22 mouse cellular contexts compared by ENCODE assay signal in genomic region chr4:139667632-139668031, GRCm38 (mm10). TPM values are rescaled to one million over a fixed set of nuclear protein-coding genes. Genes with fewer than 3 reads are reported as not detected.
DNase-seq lines count a peak whose midpoint lies in the region; ATAC-seq lines count a peak whose summit lies in the region.
"Had no signal": no experiment of that assay in that cellular context is flagged by ENCODE, and none has a peak within 500 bp of the region (broad histone marks: within the 10 kb centered on the region; RNA-seq: fewer than 3 reads in every experiment).

No protein-coding gene starts in this region.

- peak; percentile 62; the same call in 1 of the 2 replicates for ATAC-seq in lung, embryonic 16.5 days (ENCODE audit: low read depth)
- peak; percentile 40; the same call in 1 of the 2 replicates for ATAC-seq in forebrain, embryonic 16.5 days
- ATAC-seq in kidney, embryonic 14.5 days (ENCODE audit: low FRiP score, low TSS enrichment): peak; percentile 43; the same call in 1 of the 2 replicates
- ATAC-seq: CD4-positive, CD25-positive, alpha-beta regulatory T cell, adult 4 months had no signal

- 64% methylated on average over 6 of the region's 6 CpGs for WGBS in lung, embryonic 16.5 days
- 14% methylated on average over 6 of the region's 6 CpGs for WGBS in forebrain, embryonic 16.5 days
- 53% methylated on average over 6 of the region's 6 CpGs for WGBS in kidney, embryonic 14.5 days
- 79% methylated on average over 6 of the region's 6 CpGs for WGBS in limb, embryonic 10.5 days

- H3K4me1 ChIP-seq in lung, embryonic 16.5 days (replicated peaks; ENCODE audit: control insufficient read depth, insufficient read depth, low read length): no peaks in the 10 kb centered on the region
- H3K4me1 ChIP-seq in forebrain, embryonic 16.5 days (replicated peaks; ENCODE audit: control insufficient read depth, insufficient read depth, low read length): no peaks in the 10 kb centered on the region
- H3K4me1 ChIP-seq in kidney, embryonic 14.5 days (ENCODE audit: control insufficient read depth, insufficient read depth, low read length): no peaks in the 10 kb centered on the region
- peaks cover 4% of the 10 kb centered on the region; the same call in 1 of the 2 replicates for H3K4me1 ChIP-seq in limb, embryonic 10.5 days
- H3K4me1 ChIP-seq: hindbrain, embryonic 12.5 days; liver, embryonic 13.5 days had no signal

- H3K9me3 ChIP-seq in lung, embryonic 16.5 days (ENCODE audit: control insufficient read depth, low read length): no peaks in the 10 kb centered on the region
- H3K9me3 ChIP-seq in forebrain, embryonic 16.5 days (ENCODE audit: control insufficient read depth, low read length): no peaks in the 10 kb centered on the region
- H3K9me3 ChIP-seq in kidney, embryonic 14.5 days (ENCODE audit: control insufficient read depth, low read length): no peaks in the 10 kb centered on the region
- H3K9me3 ChIP-seq in limb, embryonic 10.5 days (replicated peaks): no peaks in the 10 kb centered on the region
- H3K9me3 ChIP-seq: heart, embryonic 15.5 days; liver, embryonic 13.5 days; midbrain, embryonic 12.5 days had no signal

- H3K4me2 ChIP-seq in lung, embryonic 16.5 days (ENCODE audit: low read depth, low read length): no peak overlapping the region
- no peak overlapping the region for H3K4me2 ChIP-seq in forebrain, embryonic 16.5 days (ENCODE audit: low read length)
- no peak overlapping the region for H3K4me2 ChIP-seq in kidney, embryonic 14.5 days (replicated peaks; ENCODE audit: low read depth, low read length)
- H3K4me2 ChIP-seq: heart, embryonic 15.5 days; hindbrain, embryonic 12.5 days; liver, embryonic 13.5 days; midbrain, embryonic 12.5 days had no signal

- H3K27ac ChIP-seq in lung, embryonic 16.5 days (ENCODE audit: low read length): peak overlapping the region; percentile 23; the same call in 1 of the 2 replicates
- H3K27ac ChIP-seq in forebrain, embryonic 16.5 days (ENCODE audit: low read length): no peak overlapping the region
- H3K27ac ChIP-seq in kidney, embryonic 14.5 days (ENCODE audit: low read depth, low read length): no peak overlapping the region
- no peak overlapping the region for H3K27ac ChIP-seq in limb, embryonic 10.5 days
- H3K27ac ChIP-seq: heart, embryonic 15.5 days; hindbrain, embryonic 12.5 days; liver, embryonic 13.5 days; macrophage; midbrain, embryonic 12.5 days had no signal

- H3K9ac ChIP-seq in lung, embryonic 16.5 days (ENCODE audit: low read length): no peak overlapping the region
- no peak overlapping the region for H3K9ac ChIP-seq in forebrain, embryonic 16.5 days (replicated peaks; ENCODE audit: low read depth, low read length)
- no peak overlapping the region for H3K9ac ChIP-seq in kidney, embryonic 14.5 days (ENCODE audit: low read depth, low read length)
- H3K9ac ChIP-seq: heart, embryonic 15.5 days; hindbrain, embryonic 12.5 days; liver, embryonic 13.5 days; midbrain, embryonic 12.5 days had no signal

- no peaks in the 10 kb centered on the region for H3K36me3 ChIP-seq in lung, embryonic 16.5 days (ENCODE audit: control insufficient read depth, insufficient read depth, low read length)
- H3K36me3 ChIP-seq in forebrain, embryonic 16.5 days (ENCODE audit: control insufficient read depth, insufficient read depth): no peaks in the 10 kb centered on the region
- H3K36me3 ChIP-seq in kidney, embryonic 14.5 days (ENCODE audit: control insufficient read depth, insufficient read depth, low read length): no peaks in the 10 kb centered on the region
- H3K36me3 ChIP-seq in limb, embryonic 10.5 days: no peaks in the 10 kb centered on the region
- H3K36me3 ChIP-seq: heart, embryonic 15.5 days; hindbrain, embryonic 12.5 days; liver, embryonic 13.5 days; midbrain, embryonic 12.5 days had no signal

- intact Hi-C loops in heart, postnatal 36 days (cut with DNase I): no loop called here

- no peaks in the 10 kb centered on the region for H3K27me3 ChIP-seq in lung, embryonic 16.5 days (ENCODE audit: control insufficient read depth, insufficient read depth, low read depth, low read length)
- H3K27me3 ChIP-seq in forebrain, embryonic 16.5 days (replicated peaks; ENCODE audit: control insufficient read depth, insufficient read depth, low read length): no peaks in the 10 kb centered on the region
- H3K27me3 ChIP-seq in kidney, embryonic 14.5 days (ENCODE audit: control insufficient read depth, insufficient read depth, low read length): peaks cover 7% of the 10 kb centered on the region; the same call in 1 of the 2 replicates
- H3K27me3 ChIP-seq in limb, embryonic 10.5 days (ENCODE audit: low read depth, poor library complexity, severe bottlenecking): peaks cover 11% of the 10 kb centered on the region; the same call in 1 of the 2 replicates
- H3K27me3 ChIP-seq: liver, embryonic 13.5 days; midbrain, embryonic 12.5 days had no signal

- H3K4me3 ChIP-seq in lung, embryonic 16.5 days (ENCODE audit: low read length): no peak overlapping the region
- H3K4me3 ChIP-seq in forebrain, embryonic 16.5 days (replicated peaks; ENCODE audit: low read length): no peak overlapping the region
- no peak overlapping the region for H3K4me3 ChIP-seq in kidney, embryonic 14.5 days (ENCODE audit: low read length)
- no peak overlapping the region for H3K4me3 ChIP-seq in limb, embryonic 10.5 days
- H3K4me3 ChIP-seq: heart, embryonic 15.5 days; hindbrain, embryonic 12.5 days; liver, embryonic 13.5 days; midbrain, embryonic 12.5 days had no signal

- DNase-seq in lung, adult 18-20 months: no peak
- no peak for DNase-seq in heart, postnatal 36 days
- DNase-seq in limb, embryonic 10.5 days (ENCODE audit: low spot score): no peak
- no peak for DNase-seq in right cerebral cortex, postnatal 25 days
- DNase-seq: adrenal gland, postnatal 25 days; cerebellum, postnatal 10 days; embryo, embryonic 11 days; liver, embryonic 13.5 days; thymus, adult 18-20 months had no signal

RNA-seq across cellular contexts. Expression of gene Tas1r2, which starts 14.3 kb away (rescaled TPM):
- not detected in 2 replicates for polyA plus RNA-seq in lung, embryonic 16.5 days (2015; fragmentation: Nextera tagmentation; extraction: Ambion mirVana)
- not detected in 2 replicates for polyA plus RNA-seq in forebrain, embryonic 16.5 days (2015; fragmentation: Nextera tagmentation; extraction: Ambion mirVana)
- not detected in 2 replicates for polyA plus RNA-seq in kidney, embryonic 14.5 days (2014; fragmentation: Nextera tagmentation; extraction: Ambion mirVana)
- not detected for total RNA-seq in heart, postnatal 36 days (2021)
- not detected in 2 replicates for polyA plus RNA-seq in limb, embryonic 10.5 days (2016; fragmentation: Nextera tagmentation; extraction: Ambion mirVana)
- total RNA-seq: adrenal gland, postnatal 25 days; granulocyte monocyte progenitor cell, adult 5-6 weeks; layer of hippocampus, postnatal 25 days; left cerebral cortex, postnatal 36 days; MEL had no signal
- polyA plus RNA-seq: CD4-positive, CD25-positive, alpha-beta regulatory T cell, adult 4 months; heart, embryonic 15.5 days; hindbrain, embryonic 12.5 days; large intestine, adult 2 months; liver, embryonic 13.5 days; macrophage; midbrain, embryonic 12.5 days had no signal

RNA-seq across cellular contexts. Expression of gene Aldh4a1, which starts 45.0 kb away (rescaled TPM):
- 25.5 and 30.7 TPM in 2 replicates for polyA plus RNA-seq in lung, embryonic 16.5 days (2015; fragmentation: Nextera tagmentation; extraction: Ambion mirVana)
- 30.2 and 31.1 TPM in 2 replicates for polyA plus RNA-seq in forebrain, embryonic 16.5 days (2015; fragmentation: Nextera tagmentation; extraction: Ambion mirVana)
- 31.3 and 37.3 TPM in 2 replicates for polyA plus RNA-seq in kidney, embryonic 14.5 days (2014; fragmentation: Nextera tagmentation; extraction: Ambion mirVana)
- 10 to 100 TPM; 73.7 to 76.3 TPM for total RNA-seq in heart, postnatal 36 days (2021)
- 25.5 and 26.0 TPM in 2 replicates for polyA plus RNA-seq in limb, embryonic 10.5 days (2016; fragmentation: Nextera tagmentation; extraction: Ambion mirVana)
